Mouse (Mus musculus): ENCODE measurements at regions not wholly inside any gene's neighbourhood (a gene's known extent, or its start where the extent isn't known, plus 50 kb on each side); places are given as distances from the start of the nearest gene placed in this dataset.

GRCm38 (mm10) chr11:57904216-57904615 is 71.6 kb upstream of the Hand1 start:
- no peak for DNase-seq (ENCODE audit: low spot score)

GRCm38 (mm10) chr11:57899335-57899734 is 66.7 kb upstream of the Hand1 start:
- DNase-seq (ENCODE audit: low spot score): no peak

- DNase-seq (ENCODE audit: low spot score): peak; percentile 49
Measured at GRCm38 (mm10) chr11:57895497-57895896, 62.9 kb upstream of the Hand1 start.

- DNase-seq (ENCODE audit: low spot score): no peak
Measured at GRCm38 (mm10) chr11:57882736-57883635, 50.4 kb upstream of the Hand1 start.
